Mouse (Mus musculus): ENCODE measurements around the gene Syt9. TPM values are rescaled to one million over a fixed set of nuclear protein-coding genes. Genes with fewer than 3 reads are reported as not detected.
A peak's percentile ranks its signal among the peaks of the same experiment; 100 is the strongest.

Gene Syt9
- polyA plus RNA-seq, 1 experiment from 2014 or later: 2.2 TPM

GRCm38 (mm10) chr7:107516704-107517410 lies 146.3 kb downstream of the Syt9 start:
- H3K4me1 ChIP-seq (replicated peaks; ENCODE audit: control insufficient read depth, insufficient read depth, low read length): no peaks in the 10 kb centered on the region
- H3K36me3 ChIP-seq (ENCODE audit: control insufficient read depth, insufficient read depth, low read length): no peaks in the 10 kb centered on the region
- H3K27ac ChIP-seq (ENCODE audit: low read depth, low read length): no peak overlapping the region
- no peak overlapping the region for H3K9ac ChIP-seq (ENCODE audit: low read depth, low read length)
- no peaks in the 10 kb centered on the region for H3K27me3 ChIP-seq (replicated peaks; ENCODE audit: control insufficient read depth, insufficient read depth, low read length)
- no peaks in the 10 kb centered on the region for H3K9me3 ChIP-seq (ENCODE audit: control insufficient read depth, low read length)
- H3K4me3 ChIP-seq (ENCODE audit: low read depth, low read length): no peak overlapping the region
- DNase-seq (ENCODE audit: low spot score) (no peak), ATAC-seq (replicated peaks; ENCODE audit: low FRiP score) (no peak)
- WGBS: 63% methylated on average over 8 of the region's 8 CpGs
- no peak overlapping the region for H3K4me2 ChIP-seq

GRCm38 (mm10) chr7:107519256-107520025 lies 148.9 kb downstream of the Syt9 start:
- no peak for ATAC-seq (replicated peaks; ENCODE audit: low FRiP score)
- 82% methylated on average over 12 of the region's 12 CpGs for WGBS

GRCm38 (mm10) chr7:107521411-107521810 lies 150.9 kb downstream of the Syt9 start:
- Histone ChIP-seq H3K27ac (ENCODE audit: low read depth, low read length) (no peak overlapping the region), H3K4me2 (no peak overlapping the region), H3K4me1 (replicated peaks; ENCODE audit: control insufficient read depth, insufficient read depth, low read length) (no peaks in the 10 kb centered on the region), H3K9ac (ENCODE audit: low read depth, low read length) (no peak overlapping the region), H3K4me3 (ENCODE audit: low read depth, low read length) (no peak overlapping the region), H3K9me3 (ENCODE audit: control insufficient read depth, low read length) (no peaks in the 10 kb centered on the region), H3K27me3 (replicated peaks; ENCODE audit: control insufficient read depth, insufficient read depth, low read length) (no peaks in the 10 kb centered on the region), H3K36me3 (ENCODE audit: control insufficient read depth, insufficient read depth, low read length) (no peaks in the 10 kb centered on the region)
- no peak for ATAC-seq (replicated peaks; ENCODE audit: low FRiP score)
- 83% methylated on average over 6 of the region's 6 CpGs for WGBS
- DNase-seq (ENCODE audit: low spot score): no peak

More at GRCm38 (mm10) chr7:107519256-107520025, 148.9 kb downstream of the Syt9 start:
- no peaks in the 10 kb centered on the region for H3K27me3 ChIP-seq (replicated peaks; ENCODE audit: control insufficient read depth, insufficient read depth, low read length)
- H3K27ac ChIP-seq (ENCODE audit: low read depth, low read length): no peak overlapping the region
- no peaks in the 10 kb centered on the region for H3K4me1 ChIP-seq (replicated peaks; ENCODE audit: control insufficient read depth, insufficient read depth, low read length)
- H3K4me3 ChIP-seq (ENCODE audit: low read depth, low read length): no peak overlapping the region
- no peak overlapping the region for H3K9ac ChIP-seq (ENCODE audit: low read depth, low read length)
- H3K9me3 ChIP-seq (ENCODE audit: control insufficient read depth, low read length): no peaks in the 10 kb centered on the region
- DNase-seq (ENCODE audit: low spot score): no peak
- H3K4me2 ChIP-seq: no peak overlapping the region
- no peaks in the 10 kb centered on the region for H3K36me3 ChIP-seq (ENCODE audit: control insufficient read depth, insufficient read depth, low read length)

DNA sequence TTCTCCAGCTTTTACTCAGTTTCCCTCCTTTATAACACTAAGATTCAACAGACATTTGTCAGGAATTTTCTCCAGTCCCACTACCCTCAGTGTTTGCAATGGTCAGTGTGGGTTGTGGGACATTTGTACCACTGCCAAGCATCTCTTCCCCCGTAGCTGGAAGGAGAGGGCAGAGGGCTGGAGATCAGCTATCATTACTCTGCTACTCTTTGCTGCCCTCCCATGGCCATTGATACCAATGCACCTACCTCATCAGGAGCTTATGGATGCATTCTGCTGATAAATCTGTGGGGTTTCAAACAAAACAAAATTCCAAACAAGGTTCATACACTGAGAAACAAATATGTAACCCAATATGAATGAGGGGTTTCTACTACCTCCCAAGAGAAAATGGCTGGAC lies 155.8 kb downstream of the Syt9 start:
- WGBS: 21% methylated on average over 1 of the region's 1 CpGs
- H3K4me2 ChIP-seq: no peak overlapping the region
- DNase-seq (ENCODE audit: low spot score): no peak

DNA sequence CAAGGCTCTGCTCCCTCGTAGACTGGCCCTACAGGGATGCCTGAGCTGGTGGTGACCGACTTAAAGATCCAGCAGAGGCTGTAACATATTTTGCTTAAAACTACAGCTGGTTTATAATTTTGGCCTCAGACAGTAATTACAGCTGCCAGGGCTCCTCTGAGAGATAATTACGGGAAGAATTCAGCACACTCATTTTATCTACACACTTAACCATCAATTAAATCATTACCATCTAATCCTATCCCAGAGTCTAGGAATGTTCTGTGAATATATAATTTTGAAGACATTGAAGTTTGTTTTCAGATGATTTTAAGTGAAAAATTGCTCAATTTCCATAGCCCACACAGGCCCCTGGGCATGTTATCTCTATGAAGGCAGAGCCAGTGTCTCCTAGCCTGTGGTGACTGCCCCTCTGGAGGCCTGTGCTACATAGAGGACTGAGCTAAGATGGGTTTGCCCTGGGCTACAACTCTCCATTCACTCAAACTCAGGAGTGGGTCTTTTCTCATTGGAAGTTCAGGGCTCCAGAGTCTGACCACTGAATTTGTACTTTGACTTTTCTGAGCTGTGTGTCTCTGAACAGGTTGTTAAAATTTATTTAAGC lies 157.7 kb downstream of the Syt9 start:
- Histone ChIP-seq H3K9ac (ENCODE audit: low read depth, low read length) (no peak overlapping the region), H3K27ac (ENCODE audit: low read depth, low read length) (no peak overlapping the region), H3K27me3 (replicated peaks; ENCODE audit: control insufficient read depth, insufficient read depth, low read length) (no peaks in the 10 kb centered on the region), H3K4me3 (ENCODE audit: low read depth, low read length) (no peak overlapping the region), H3K36me3 (ENCODE audit: control insufficient read depth, insufficient read depth, low read length) (no peaks in the 10 kb centered on the region), H3K4me1 (replicated peaks; ENCODE audit: control insufficient read depth, insufficient read depth, low read length) (no peaks in the 10 kb centered on the region), H3K9me3 (ENCODE audit: control insufficient read depth, low read length) (no peaks in the 10 kb centered on the region), H3K4me2 (no peak overlapping the region)
- ATAC-seq (replicated peaks; ENCODE audit: low FRiP score) (no peak), DNase-seq (ENCODE audit: low spot score) (no peak)
- WGBS: 82% methylated on average over 3 of the region's 3 CpGs

More for the DNA sequence above, 155.8 kb downstream of the Syt9 start:
- Histone ChIP-seq H3K36me3 (ENCODE audit: control insufficient read depth, insufficient read depth, low read length) (no peaks in the 10 kb centered on the region), H3K9me3 (ENCODE audit: control insufficient read depth, low read length) (no peaks in the 10 kb centered on the region), H3K27ac (ENCODE audit: low read depth, low read length) (no peak overlapping the region), H3K9ac (ENCODE audit: low read depth, low read length) (no peak overlapping the region), H3K27me3 (replicated peaks; ENCODE audit: control insufficient read depth, insufficient read depth, low read length) (no peaks in the 10 kb centered on the region), H3K4me1 (replicated peaks; ENCODE audit: control insufficient read depth, insufficient read depth, low read length) (no peaks in the 10 kb centered on the region), H3K4me3 (ENCODE audit: low read depth, low read length) (no peak overlapping the region)
- ATAC-seq (replicated peaks; ENCODE audit: low FRiP score): 0 out of 2 replicates have a peak, but pooled peaks have one; percentile 31

- no peak for ATAC-seq (replicated peaks; ENCODE audit: low FRiP score)
- 73% methylated on average over 5 of the region's 5 CpGs for WGBS
Observed at GRCm38 (mm10) chr7:107529364-107529763, 158.8 kb downstream of the Syt9 start.

GRCm38 (mm10) chr7:107535311-107535710 lies 164.8 kb downstream of the Syt9 start:
- Histone ChIP-seq H3K9ac (ENCODE audit: low read depth, low read length) (no peak overlapping the region), H3K27me3 (replicated peaks; ENCODE audit: control insufficient read depth, insufficient read depth, low read length) (no peaks in the 10 kb centered on the region), H3K4me1 (replicated peaks; ENCODE audit: control insufficient read depth, insufficient read depth, low read length) (no peaks in the 10 kb centered on the region), H3K4me2 (no peak overlapping the region), H3K36me3 (ENCODE audit: control insufficient read depth, insufficient read depth, low read length) (no peaks in the 10 kb centered on the region), H3K4me3 (ENCODE audit: low read depth, low read length) (no peak overlapping the region), H3K27ac (ENCODE audit: low read depth, low read length) (no peak overlapping the region), H3K9me3 (ENCODE audit: control insufficient read depth, low read length) (no peaks in the 10 kb centered on the region)
- no peak for DNase-seq (ENCODE audit: low spot score)
- 72% methylated on average over 4 of the region's 4 CpGs for WGBS
- ATAC-seq (replicated peaks; ENCODE audit: low FRiP score): no peak

More at GRCm38 (mm10) chr7:107529364-107529763, 158.8 kb downstream of the Syt9 start:
- Histone ChIP-seq H3K4me3 (ENCODE audit: low read depth, low read length) (no peak overlapping the region), H3K4me1 (replicated peaks; ENCODE audit: control insufficient read depth, insufficient read depth, low read length) (no peaks in the 10 kb centered on the region), H3K4me2 (no peak overlapping the region), H3K9me3 (ENCODE audit: control insufficient read depth, low read length) (no peaks in the 10 kb centered on the region), H3K27ac (ENCODE audit: low read depth, low read length) (no peak overlapping the region), H3K27me3 (replicated peaks; ENCODE audit: control insufficient read depth, insufficient read depth, low read length) (no peaks in the 10 kb centered on the region), H3K9ac (ENCODE audit: low read depth, low read length) (no peak overlapping the region), H3K36me3 (ENCODE audit: control insufficient read depth, insufficient read depth, low read length) (no peaks in the 10 kb centered on the region)
- DNase-seq (ENCODE audit: low spot score): no peak

DNA sequence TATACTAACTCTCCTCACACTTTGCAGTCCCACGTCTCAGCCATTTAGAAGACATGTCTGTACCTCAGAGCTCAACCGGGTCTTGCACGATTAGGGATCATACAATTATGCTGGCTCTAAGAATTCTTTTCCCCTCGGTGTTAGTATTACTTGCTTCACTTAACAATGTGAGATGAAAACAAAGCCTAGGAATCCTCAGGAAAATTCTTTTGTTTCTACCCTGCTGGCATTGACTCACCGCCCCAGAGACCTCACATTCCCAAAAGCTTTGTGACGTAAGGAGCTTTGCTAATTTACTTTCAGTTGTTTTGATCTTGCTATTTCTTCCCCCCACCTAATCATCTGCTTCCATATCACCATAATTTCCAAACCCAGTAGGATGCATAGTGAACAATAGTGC lies 166.0 kb downstream of the Syt9 start:
- Histone ChIP-seq H3K27ac (ENCODE audit: low read depth, low read length) (no peak overlapping the region), H3K27me3 (replicated peaks; ENCODE audit: control insufficient read depth, insufficient read depth, low read length) (no peaks in the 10 kb centered on the region), H3K4me1 (replicated peaks; ENCODE audit: control insufficient read depth, insufficient read depth, low read length) (no peaks in the 10 kb centered on the region), H3K9ac (ENCODE audit: low read depth, low read length) (no peak overlapping the region), H3K9me3 (ENCODE audit: control insufficient read depth, low read length) (no peaks in the 10 kb centered on the region), H3K4me2 (no peak overlapping the region), H3K36me3 (ENCODE audit: control insufficient read depth, insufficient read depth, low read length) (no peaks in the 10 kb centered on the region), H3K4me3 (ENCODE audit: low read depth, low read length) (no peak overlapping the region)
- ATAC-seq (replicated peaks; ENCODE audit: low FRiP score) (no peak), DNase-seq (ENCODE audit: low spot score) (no peak)
- WGBS: 70% methylated on average over 6 of the region's 6 CpGs
